Mouse (Mus musculus) cerebellum, adult 8-10 months (tissue): ENCODE measurements around the gene Slc39a8.

Experiments
- DNase-seq: peaks from one replicate; pipeline ENCODE4 v3.0.0; 2022

Gene Slc39a8

DNA sequence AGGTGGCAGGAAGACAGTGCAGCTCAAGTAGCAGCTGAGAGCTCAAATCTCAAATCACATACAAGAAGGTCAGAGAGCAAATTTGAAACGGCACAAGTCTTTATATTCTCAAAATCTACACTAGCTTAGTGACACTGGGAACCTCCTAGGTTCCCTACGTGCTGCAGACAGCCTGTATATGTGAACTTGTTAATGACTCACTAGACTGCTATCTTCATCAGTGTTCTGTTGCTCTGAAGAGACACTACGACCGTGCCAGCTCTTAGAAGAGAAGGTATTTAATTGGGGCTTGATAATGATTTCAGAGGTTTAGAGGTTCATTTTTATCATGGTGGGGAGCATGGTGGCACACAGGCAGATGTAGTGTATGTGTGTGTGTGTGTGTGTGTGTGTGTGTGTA, 94.2 kb downstream of the Slc39a8 start:
- no peak for DNase-seq

GRCm38 (mm10) chr3:135926729-135927128, 101.7 kb downstream of the Slc39a8 start:
- DNase-seq = no peak

DNA sequence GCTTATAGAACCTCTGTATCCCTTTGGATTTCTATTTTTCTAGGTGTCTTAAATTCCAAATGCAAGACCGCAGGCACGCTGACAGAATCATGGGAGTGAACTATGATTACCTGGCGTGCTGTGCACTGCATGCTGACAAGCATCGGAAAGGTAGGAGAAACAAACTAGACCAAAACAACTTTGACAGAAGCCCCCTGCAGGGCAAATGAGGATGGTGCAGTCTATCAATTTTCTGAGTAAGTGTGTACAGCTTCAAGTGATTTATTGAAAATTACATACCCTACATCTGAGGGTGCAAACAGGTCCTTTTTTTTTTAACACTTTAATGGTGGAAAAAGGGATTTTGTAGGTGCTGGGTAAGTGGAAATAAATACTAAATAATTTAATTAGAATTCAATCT, 103.1 kb downstream of the Slc39a8 start:
- DNase-seq = no peak

GRCm38 (mm10) chr3:135937455-135937854, 112.4 kb downstream of the Slc39a8 start:
- DNase-seq = no peak
